Mouse (Mus musculus) erythroblast, embryonic 14.5 days (primary cell): ENCODE results near the gene Rec114.

Experiments used
- GATA1 ChIP-seq: IDR thresholded peaks from 2 replicates; pipeline ENCODE4 v1.6.1; 2012; ENCODE audit warnings: low read length, inconsistent platforms, mixed read lengths
- TAL1 ChIP-seq: IDR thresholded peaks from 3 replicates; pipeline ENCODE4 v1.6.1; 2012; ENCODE audit warnings: low read length, inconsistent platforms, mixed read lengths

GRCm38 (mm10) chr9:58716886-58717285 lies 26.9 kb downstream of the Rec114 start:
- TF ChIP-seq GATA1 (no peak), TAL1 (no peak)
